Mouse (Mus musculus) limb, embryonic 11.5 days (tissue): ENCODE measurements around the gene Lbx2. TPM values are rescaled to one million over a fixed set of nuclear protein-coding genes. Genes with fewer than 3 reads are reported as not detected.

Experiments
- ATAC-seq: fragments of 200-750 bp; cut with Nextera tagmentation; 2 replicates; pipeline ENCODE4 v1.8.0; 2017; ENCODE audit warnings: low read depth; ENCODE audit not compliant: insufficient number of reproducible peaks, low FRiP score, low TSS enrichment
- DNase-seq: peaks from one replicate; pipeline ENCODE4 v3.0.0-alpha.2; 2015; ENCODE audit warnings: low spot score
- H3K27ac ChIP-seq: fragments of 300-500 bp; sonication (generic); replicated peaks from 2 replicates; pipeline ENCODE4 v1.5.1; 2014; ENCODE audit warnings: low read depth, mild to moderate bottlenecking, low read length
- H3K27me3 ChIP-seq: fragments of 300-500 bp; sonication (generic); 2 replicates; pipeline ENCODE4 v1.6.1; 2014; ENCODE audit warnings: mild to moderate bottlenecking, low read length, mixed read lengths; ENCODE audit not compliant: control insufficient read depth, insufficient read depth
- H3K36me3 ChIP-seq: fragments of 300-500 bp; sonication (generic); 2 replicates; pipeline ENCODE4 v1.6.1; 2014; ENCODE audit warnings: mild to moderate bottlenecking, low read length, moderate library complexity, mixed read lengths; ENCODE audit not compliant: control insufficient read depth, insufficient read depth
- H3K4me1 ChIP-seq: fragments of 300-500 bp; sonication (generic); 2 replicates; pipeline ENCODE4 v1.6.1; 2014; ENCODE audit warnings: low read length, mixed read lengths; ENCODE audit not compliant: control insufficient read depth, insufficient read depth
- H3K4me2 ChIP-seq: fragments of 300-500 bp; sonication (generic); 2 replicates; pipeline ENCODE4 v1.6.1; 2014; ENCODE audit warnings: low read depth, mild to moderate bottlenecking, moderate library complexity; ENCODE audit not compliant: severe bottlenecking
- H3K4me3 ChIP-seq: fragments of 300-500 bp; sonication (generic); 2 replicates; pipeline ENCODE4 v1.5.1; 2014; ENCODE audit warnings: low read depth, low read length
- H3K9ac ChIP-seq: fragments of 300-500 bp; sonication (generic); 2 replicates; pipeline ENCODE4 v1.6.1; 2014; ENCODE audit warnings: mild to moderate bottlenecking, low read length
- H3K9me3 ChIP-seq: fragments of 300-500 bp; sonication (generic); 2 replicates; pipeline ENCODE4 v1.6.1; 2016; ENCODE audit warnings: low read length; ENCODE audit not compliant: control insufficient read depth
- WGBS: fragments of 180-500 bp; shearing (Covaris S2); extraction: QIAGEN DNeasy Blood & Tissue Kit; methylation state at CpG from one replicate; pipeline ENCODE4 v1.1.7; 2014; 5-methylcytosine and 5-hydroxymethylcytosine counted together
- polyA plus RNA-seq: library from polyadenylated mRNA; unstranded; fragments of >200 nt; fragmentation: Nextera tagmentation; extraction: Ambion mirVana; gene quantifications from 2 replicates; pipeline ENCODE4 v1.2.1, GENCODE M21; 2014

The Lbx2 gene
- polyA plus RNA-seq, 1 experiment from 2014 or later = 0.81 TPM

- Histone ChIP-seq H3K4me2 (no peak overlapping the region), H3K27me3 (no peaks in the 10 kb centered on the region), H3K4me1 (peaks cover 11% of the 10 kb centered on the region; the same call in 1 of the 2 replicates), H3K36me3 (peaks cover 2% of the 10 kb centered on the region; the same call in 1 of the 2 replicates), H3K4me3 (no peak overlapping the region), H3K27ac (no peak overlapping the region), H3K9me3 (no peaks in the 10 kb centered on the region), H3K9ac (no peak overlapping the region)
- DNase-seq = no peak
- 93% methylated on average over 4 of the region's 4 CpGs for WGBS
- no peak for ATAC-seq
These were observed 25.5 kb downstream of the Lbx2 start for GRCm38 (mm10) chr6:83111510-83112136.

GRCm38 (mm10) chr6:83115011-83115671, 29.0 kb downstream of the Lbx2 start, which contains the start of gene Mogs:
Gene Mogs, plus strand, starts transcription at chr6:83115496.
- peak within 1 kb of the TSS; percentile 70 for H3K27ac ChIP-seq
- ATAC-seq (peak; percentile 81), DNase-seq (peak; percentile 95)
- H3K36me3 ChIP-seq = peaks cover 14% of the 10 kb centered on the region
- no peaks in the 10 kb centered on the region for H3K27me3 ChIP-seq
- under 1% methylated on average over 44 of the region's 58 CpGs for WGBS
- H3K4me1 ChIP-seq = peaks cover 12% of the 10 kb centered on the region; the same call in 1 of the 2 replicates
- H3K4me2 ChIP-seq = peak within 1 kb of the TSS; percentile 89
- H3K9me3 ChIP-seq = no peaks in the 10 kb centered on the region
- H3K4me3 ChIP-seq = peak within 1 kb of the TSS; percentile 86
- peak within 1 kb of the TSS; percentile 80 for H3K9ac ChIP-seq

- H3K4me3 ChIP-seq = peak overlapping the region; percentile 86
- H3K27ac ChIP-seq = peak overlapping the region; percentile 70
- DNase-seq = no peak
- WGBS = 2% methylated on average over 39 of the region's 48 CpGs
- ATAC-seq = peak; percentile 27; the same call in 1 of the 2 replicates
- peaks cover 13% of the 10 kb centered on the region for H3K36me3 ChIP-seq
- peak overlapping the region; percentile 80 for H3K9ac ChIP-seq
- H3K4me2 ChIP-seq = peak overlapping the region; percentile 89
- no peaks in the 10 kb centered on the region for H3K9me3 ChIP-seq
- peaks cover 14% of the 10 kb centered on the region; the same call in 1 of the 2 replicates for H3K4me1 ChIP-seq
- H3K27me3 ChIP-seq = no peaks in the 10 kb centered on the region
These were observed 29.7 kb downstream of the Lbx2 start for GRCm38 (mm10) chr6:83115682-83116372.

GRCm38 (mm10) chr6:83116373-83117164, 30.4 kb downstream of the Lbx2 start:
- Histone ChIP-seq H3K27ac (no peak overlapping the region), H3K27me3 (no peaks in the 10 kb centered on the region), H3K9me3 (no peaks in the 10 kb centered on the region), H3K36me3 (peaks cover 13% of the 10 kb centered on the region), H3K9ac (peak overlapping the region; percentile 80; the same call in 1 of the 2 replicates), H3K4me3 (peak overlapping the region; percentile 86), H3K4me1 (peaks cover 14% of the 10 kb centered on the region; the same call in 1 of the 2 replicates), H3K4me2 (peak overlapping the region; percentile 89)
- WGBS = 86% methylated on average over 11 of the region's 11 CpGs
- DNase-seq (no peak), ATAC-seq (no peak)

- peaks cover 14% of the 10 kb centered on the region; the same call in 1 of the 2 replicates for H3K4me1 ChIP-seq
- no peaks in the 10 kb centered on the region for H3K9me3 ChIP-seq
- no peak overlapping the region for H3K9ac ChIP-seq
- ATAC-seq = no peak
- no peak overlapping the region for H3K4me2 ChIP-seq
- no peak for DNase-seq
- WGBS = 90% methylated on average over 4 of the region's 4 CpGs
- H3K36me3 ChIP-seq = peaks cover 13% of the 10 kb centered on the region
- H3K4me3 ChIP-seq = no peak overlapping the region
- H3K27ac ChIP-seq = no peak overlapping the region
- no peaks in the 10 kb centered on the region for H3K27me3 ChIP-seq
These were observed 30.9 kb downstream of the Lbx2 start for GRCm38 (mm10) chr6:83117165-83117438.

GRCm38 (mm10) chr6:83117616-83118015, 31.4 kb downstream of the Lbx2 start:
- ATAC-seq (no peak), DNase-seq (no peak)
- 92% methylated on average over 13 of the region's 13 CpGs for WGBS
- Histone ChIP-seq H3K36me3 (peaks cover 13% of the 10 kb centered on the region), H3K4me1 (peaks cover 15% of the 10 kb centered on the region), H3K9ac (0 out of 2 replicates have a peak overlapping the region, but pooled peaks have one; percentile 3), H3K27me3 (no peaks in the 10 kb centered on the region), H3K4me2 (no peak overlapping the region), H3K4me3 (no peak overlapping the region), H3K27ac (no peak overlapping the region), H3K9me3 (no peaks in the 10 kb centered on the region)

GRCm38 (mm10) chr6:83118369-83118768, 32.2 kb downstream of the Lbx2 start:
- 87% methylated on average over 11 of the region's 11 CpGs for WGBS
- Histone ChIP-seq H3K4me3 (no peak overlapping the region), H3K27me3 (no peaks in the 10 kb centered on the region), H3K9ac (no peak overlapping the region), H3K27ac (no peak overlapping the region), H3K4me2 (no peak overlapping the region), H3K9me3 (no peaks in the 10 kb centered on the region), H3K36me3 (peaks cover 13% of the 10 kb centered on the region), H3K4me1 (peaks cover 22% of the 10 kb centered on the region)
- DNase-seq = no peak
- no peak for ATAC-seq
